Mouse (Mus musculus): Measurements from ENCODE around the gene Supt3. TPM values are rescaled to one million over a fixed set of nuclear protein-coding genes. Genes with fewer than 3 reads are reported as not detected.
A peak's percentile ranks its signal among the peaks of the same experiment; 100 is the strongest.

Supt3 gene
- 21.6 and 24.9 TPM in 2 replicates for polyA plus RNA-seq (2016; fragmentation: Nextera tagmentation; extraction: Ambion mirVana)

DNA sequence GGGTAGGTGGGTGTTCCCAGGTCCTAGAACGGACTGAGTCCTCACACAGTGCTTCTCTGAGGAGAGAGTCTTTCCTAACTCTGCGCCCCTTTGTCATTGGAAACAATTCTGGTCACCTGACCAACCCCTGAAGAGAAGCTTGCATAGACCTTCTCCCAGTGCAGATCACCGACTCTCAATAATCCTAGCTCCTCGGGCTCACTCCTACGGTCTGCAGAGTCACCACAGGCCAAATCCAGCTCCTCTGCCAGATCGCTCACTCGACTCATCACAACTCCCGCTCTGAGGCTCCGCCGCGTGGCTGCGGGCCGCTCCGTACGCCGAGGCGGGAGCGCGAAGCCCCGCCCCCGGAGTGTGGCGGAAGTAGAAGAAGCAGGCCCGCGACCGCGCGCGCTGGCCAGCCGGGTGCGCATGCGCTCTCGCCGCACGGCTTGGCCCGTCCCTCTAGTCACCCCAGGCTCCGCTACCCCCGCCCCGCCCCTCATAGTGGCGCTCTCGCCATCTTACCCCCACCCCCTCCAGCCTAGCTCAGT, at the start of gene Supt3:
Supt3 (plus strand) TSS at position 415 of the 533 bp plus-strand sequence.
- Histone ChIP-seq H3K9me3 (replicated peaks) (no peaks in the 10 kb centered on the region), H3K36me3 (no peaks in the 10 kb centered on the region), H3K27ac (peak within 1 kb of the TSS; percentile 100), H3K4me3 (peak within 1 kb of the TSS; percentile 98), H3K27me3 (ENCODE audit: low read depth, poor library complexity, severe bottlenecking) (no peaks in the 10 kb centered on the region), H3K4me1 (peaks cover 18% of the 10 kb centered on the region)
- WGBS: under 1% methylated on average over 35 of the region's 40 CpGs
- peak; percentile 98 for DNase-seq (ENCODE audit: low spot score)

DNA sequence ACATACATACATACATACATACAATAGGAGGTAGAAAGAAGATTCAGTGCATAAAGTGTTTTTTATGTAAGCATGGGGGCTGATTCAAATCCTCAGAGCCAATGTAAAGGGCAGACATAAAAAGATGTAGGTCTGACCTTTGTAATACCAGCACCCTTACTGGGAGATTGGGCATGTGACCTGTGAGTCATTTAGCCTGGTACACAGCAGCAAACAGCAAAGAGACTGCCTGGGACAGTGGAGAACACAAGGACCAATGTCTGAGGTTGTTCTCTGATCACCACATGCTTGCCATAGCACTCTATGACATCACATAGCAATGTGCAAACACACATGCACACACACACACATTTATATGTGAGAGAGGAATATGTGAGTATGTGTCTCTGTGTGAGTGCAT, 49.3 kb upstream of the Supt3 start:
- H3K27me3 ChIP-seq (ENCODE audit: low read depth, poor library complexity, severe bottlenecking): peaks cover 48% of the 10 kb centered on the region
- DNase-seq (ENCODE audit: low spot score): peak; percentile 2
- H3K27ac ChIP-seq: no peak overlapping the region
- no peaks in the 10 kb centered on the region for H3K9me3 ChIP-seq (replicated peaks)
- no peaks in the 10 kb centered on the region for H3K36me3 ChIP-seq
- H3K4me1 ChIP-seq: peaks cover 16% of the 10 kb centered on the region
- H3K4me3 ChIP-seq: no peak overlapping the region

GRCm38 (mm10) chr17:44728464-44728863, 48.5 kb upstream of the Supt3 start:
- Histone ChIP-seq H3K9me3 (replicated peaks) (no peaks in the 10 kb centered on the region), H3K36me3 (no peaks in the 10 kb centered on the region), H3K4me1 (peaks cover 15% of the 10 kb centered on the region), H3K27ac (no peak overlapping the region), H3K4me3 (no peak overlapping the region), H3K27me3 (ENCODE audit: low read depth, poor library complexity, severe bottlenecking) (peaks cover 56% of the 10 kb centered on the region)
- peak; percentile 22 for DNase-seq (ENCODE audit: low spot score)
- 45% methylated on average over 2 of the region's 2 CpGs for WGBS

- H3K36me3 ChIP-seq: no peaks in the 10 kb centered on the region
- peak; percentile 51 for DNase-seq (ENCODE audit: low spot score)
- peak overlapping the region; percentile 68 for H3K4me3 ChIP-seq
- peak overlapping the region; percentile 85 for H3K27ac ChIP-seq
- peaks cover 47% of the 10 kb centered on the region for H3K4me1 ChIP-seq
- no peaks in the 10 kb centered on the region for H3K9me3 ChIP-seq (replicated peaks)
- 2% methylated on average over 23 of the region's 23 CpGs for WGBS
- peaks cover 93% of the 10 kb centered on the region for H3K27me3 ChIP-seq (ENCODE audit: low read depth, poor library complexity, severe bottlenecking)
Observed at GRCm38 (mm10) chr17:44733544-44734310, 43.2 kb upstream of the Supt3 start.

GRCm38 (mm10) chr17:44734501-44735222, 42.3 kb upstream of the Supt3 start:
- Histone ChIP-seq H3K27me3 (ENCODE audit: low read depth, poor library complexity, severe bottlenecking) (peaks cover 96% of the 10 kb centered on the region), H3K27ac (peak overlapping the region; percentile 85), H3K36me3 (no peaks in the 10 kb centered on the region), H3K4me1 (peaks cover 53% of the 10 kb centered on the region), H3K9me3 (replicated peaks) (no peaks in the 10 kb centered on the region), H3K4me3 (peak overlapping the region; percentile 68)
- peak; percentile 76 for DNase-seq (ENCODE audit: low spot score)
- WGBS: under 1% methylated on average over 48 of the region's 48 CpGs

- WGBS: under 1% methylated on average over 63 of the region's 64 CpGs
- Histone ChIP-seq H3K36me3 (no peaks in the 10 kb centered on the region), H3K4me1 (peaks cover 53% of the 10 kb centered on the region), H3K27ac (peak overlapping the region; percentile 85), H3K4me3 (peak overlapping the region; percentile 68), H3K27me3 (ENCODE audit: low read depth, poor library complexity, severe bottlenecking) (peaks cover 97% of the 10 kb centered on the region), H3K9me3 (replicated peaks) (no peaks in the 10 kb centered on the region)
- peak; percentile 75 for DNase-seq (ENCODE audit: low spot score)
Observed at GRCm38 (mm10) chr17:44735223-44735990, 41.5 kb upstream of the Supt3 start.

DNA sequence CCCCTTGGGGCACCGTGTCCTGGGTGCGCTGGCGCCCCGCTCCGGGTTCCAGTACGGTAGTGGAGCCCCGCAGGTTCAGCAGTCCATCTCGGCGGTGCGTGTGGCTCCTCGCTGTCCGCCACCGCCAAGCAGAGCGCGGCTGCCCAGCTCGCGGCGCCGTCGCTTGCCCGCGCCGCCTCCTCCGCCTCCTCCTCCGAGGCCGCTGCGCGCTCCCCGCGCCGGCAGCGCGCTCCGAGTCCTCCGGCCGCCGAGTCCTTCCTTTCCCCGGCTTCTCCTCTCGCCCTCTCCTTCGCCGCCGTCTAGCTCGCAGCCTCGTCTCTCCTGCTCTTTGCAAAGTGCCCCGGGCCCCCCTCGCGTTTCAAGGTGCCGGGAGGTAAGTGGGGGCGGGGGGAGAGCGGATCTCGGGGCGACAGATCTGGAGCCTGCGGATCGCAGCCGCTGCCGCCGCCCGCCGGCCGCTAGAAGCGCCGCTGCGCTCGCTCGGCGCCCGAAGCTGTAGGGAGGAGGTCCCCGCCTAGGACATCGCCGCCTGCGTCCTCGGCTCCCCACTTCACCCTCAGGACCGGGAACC, 40.9 kb upstream of the Supt3 start:
- peaks cover 97% of the 10 kb centered on the region for H3K27me3 ChIP-seq (ENCODE audit: low read depth, poor library complexity, severe bottlenecking)
- no peaks in the 10 kb centered on the region for H3K9me3 ChIP-seq (replicated peaks)
- under 1% methylated on average over 68 of the region's 73 CpGs for WGBS
- peak overlapping the region; percentile 85 for H3K27ac ChIP-seq
- H3K4me1 ChIP-seq: peaks cover 53% of the 10 kb centered on the region
- H3K36me3 ChIP-seq: no peaks in the 10 kb centered on the region
- peak; percentile 81 for DNase-seq (ENCODE audit: low spot score)
- H3K4me3 ChIP-seq: peak overlapping the region; percentile 68

DNA sequence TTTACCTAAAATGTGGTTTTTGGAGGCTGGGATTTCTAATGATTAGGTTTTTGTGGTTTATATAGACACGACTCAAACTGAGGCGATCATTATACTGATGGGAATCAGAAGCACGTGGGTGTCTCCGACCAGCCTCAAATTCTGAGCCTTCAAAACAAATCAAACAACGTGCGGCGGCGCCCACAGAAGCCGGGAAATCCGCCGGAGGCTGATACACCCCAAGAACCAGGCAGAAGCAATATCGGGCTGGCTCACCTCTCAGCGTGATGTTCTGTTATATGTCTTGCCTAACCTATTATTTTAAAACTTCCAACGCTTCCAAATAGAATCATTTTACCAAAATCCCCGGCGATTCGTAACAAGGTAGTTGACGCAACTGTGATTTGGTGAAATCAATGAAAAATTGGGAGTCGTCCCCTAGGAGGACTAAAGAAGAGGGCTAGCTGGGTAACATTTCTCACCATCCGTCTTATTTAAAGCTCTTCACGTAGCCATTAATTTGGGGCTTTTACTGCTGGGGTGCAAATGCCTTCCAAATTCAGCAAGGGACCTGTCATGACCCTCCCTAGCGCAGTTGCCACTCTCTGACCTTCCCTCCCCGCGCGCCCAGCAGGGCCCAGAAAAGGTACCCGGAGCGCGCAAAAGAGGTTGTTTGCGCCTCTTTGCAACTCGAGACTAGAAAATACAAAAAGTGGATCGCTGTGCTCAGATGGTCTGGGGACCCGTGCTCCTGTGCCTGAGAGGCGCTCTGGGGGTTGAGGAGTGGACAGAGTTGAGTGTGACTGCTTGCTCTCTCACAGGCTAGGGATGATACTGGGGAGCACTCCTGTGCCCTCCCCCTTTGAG, 39.5 kb upstream of the Supt3 start:
- DNase-seq (ENCODE audit: low spot score): peak; percentile 64
- Histone ChIP-seq H3K27me3 (ENCODE audit: low read depth, poor library complexity, severe bottlenecking) (peaks cover 85% of the 10 kb centered on the region), H3K9me3 (replicated peaks) (no peaks in the 10 kb centered on the region), H3K4me3 (peak overlapping the region; percentile 42), H3K27ac (peak overlapping the region; percentile 23; the same call in 1 of the 2 replicates), H3K36me3 (no peaks in the 10 kb centered on the region), H3K4me1 (peaks cover 53% of the 10 kb centered on the region)
- WGBS: under 1% methylated on average over 33 of the region's 33 CpGs

DNA sequence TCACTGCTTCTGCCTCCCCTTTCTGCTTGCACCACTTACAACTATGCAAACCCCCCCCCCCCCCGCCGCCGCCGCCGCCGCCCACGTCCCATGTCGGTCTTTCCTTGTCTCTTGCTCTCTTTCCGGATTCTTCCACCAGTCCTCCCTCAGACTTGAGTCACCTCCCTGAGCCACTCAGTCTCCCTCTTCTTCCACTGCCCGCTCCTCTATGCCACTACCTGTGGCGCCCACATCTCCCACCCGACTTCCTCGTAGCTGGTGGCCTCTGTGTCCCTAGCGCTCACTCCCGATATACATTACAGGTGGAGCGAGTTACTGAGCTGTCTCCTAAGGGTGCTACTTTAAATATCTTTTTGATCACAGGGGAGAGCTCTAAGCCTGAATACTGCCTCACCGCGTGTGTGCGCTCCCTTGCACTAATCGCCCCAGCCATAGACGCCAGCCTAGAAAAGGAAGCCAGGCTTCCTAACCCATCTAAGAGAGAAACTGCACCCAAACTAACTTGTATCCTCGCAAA, 38.8 kb upstream of the Supt3 start:
- H3K27me3 ChIP-seq (ENCODE audit: low read depth, poor library complexity, severe bottlenecking): peaks cover 78% of the 10 kb centered on the region
- no peaks in the 10 kb centered on the region for H3K9me3 ChIP-seq (replicated peaks)
- peak; percentile 49 for DNase-seq (ENCODE audit: low spot score)
- H3K27ac ChIP-seq: peak overlapping the region; percentile 23; the same call in 1 of the 2 replicates
- H3K4me1 ChIP-seq: peaks cover 53% of the 10 kb centered on the region
- H3K4me3 ChIP-seq: peak overlapping the region; percentile 42
- under 1% methylated on average over 16 of the region's 22 CpGs for WGBS
- H3K36me3 ChIP-seq: no peaks in the 10 kb centered on the region

GRCm38 (mm10) chr17:44742246-44742645, 34.7 kb upstream of the Supt3 start:
- Histone ChIP-seq H3K4me1 (peaks cover 20% of the 10 kb centered on the region), H3K36me3 (no peaks in the 10 kb centered on the region), H3K27ac (no peak overlapping the region), H3K27me3 (ENCODE audit: low read depth, poor library complexity, severe bottlenecking) (peaks cover 38% of the 10 kb centered on the region), H3K9me3 (replicated peaks) (no peaks in the 10 kb centered on the region), H3K4me3 (no peak overlapping the region)
- no peak for DNase-seq (ENCODE audit: low spot score)
- 88% methylated on average over 9 of the region's 9 CpGs for WGBS

DNA sequence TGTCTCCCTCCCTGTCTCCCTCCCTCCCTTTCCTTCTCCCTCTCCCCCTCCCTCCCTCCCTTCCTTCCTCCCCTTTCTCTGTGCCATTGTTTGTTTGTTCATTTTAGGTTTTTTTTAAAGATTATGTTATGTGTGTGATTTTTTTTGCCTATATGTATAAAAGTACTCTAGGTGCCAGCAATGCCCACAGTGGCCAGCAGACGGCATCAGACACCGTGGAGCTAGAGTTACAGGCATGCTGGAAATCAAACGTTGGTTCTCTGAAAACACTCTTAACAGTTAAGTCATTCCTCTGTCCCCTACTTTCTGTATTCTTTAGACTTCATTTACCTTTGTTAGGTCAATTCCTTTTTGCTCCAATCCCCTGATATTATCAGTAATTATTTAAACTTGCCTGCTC, 33.2 kb upstream of the Supt3 start:
- 53% methylated on average over 3 of the region's 3 CpGs for WGBS
- no peak overlapping the region for H3K27ac ChIP-seq
- no peaks in the 10 kb centered on the region for H3K9me3 ChIP-seq (replicated peaks)
- H3K4me1 ChIP-seq: peaks cover 6% of the 10 kb centered on the region; the same call in 1 of the 2 replicates
- no peaks in the 10 kb centered on the region for H3K36me3 ChIP-seq
- no peak for DNase-seq (ENCODE audit: low spot score)
- H3K27me3 ChIP-seq (ENCODE audit: low read depth, poor library complexity, severe bottlenecking): peaks cover 25% of the 10 kb centered on the region
- H3K4me3 ChIP-seq: no peak overlapping the region
